ENCODE assay signal across 7 mouse cellular contexts in genomic region chr2:144269679-144270475, GRCm38 (mm10). TPM values are rescaled to one million over a fixed set of nuclear protein-coding genes. Genes with fewer than 3 reads are reported as not detected.
DNase-seq lines count a peak whose midpoint lies in the region; ATAC-seq and TF ChIP-seq lines count a peak whose summit lies in the region.

No protein-coding gene starts in this region.

- peak; percentile 8; the same call in 1 of the 2 replicates for ATAC-seq in limb, embryonic 15.5 days (ENCODE audit: insufficient number of reproducible peaks, low FRiP score, low TSS enrichment, low read depth)
- ATAC-seq in stomach, postnatal 0 days (ENCODE audit: low FRiP score, low TSS enrichment), result 0 out of 2 replicates have a peak, but pooled peaks have one; percentile 1

- H3K27me3 ChIP-seq in testis, adult 2 months (ENCODE audit: control insufficient read depth, insufficient read depth, low read length), result no peaks in the 10 kb centered on the region
- no peaks in the 10 kb centered on the region for H3K27me3 ChIP-seq in erythroblast, embryonic 14.5 days (ENCODE audit: control insufficient read depth)
- H3K27me3 ChIP-seq in limb, embryonic 15.5 days, result no peaks in the 10 kb centered on the region
- no peaks in the 10 kb centered on the region for H3K27me3 ChIP-seq in stomach, postnatal 0 days (ENCODE audit: control insufficient read depth, insufficient read depth, low read length)

- no peaks in the 10 kb centered on the region; the same call in 1 of the 2 replicates for H3K4me1 ChIP-seq in testis, adult 2 months (ENCODE audit: control insufficient read depth, insufficient read depth, low read length)
- H3K4me1 ChIP-seq in erythroblast, embryonic 14.5 days (ENCODE audit: control insufficient read depth), result peaks cover 77% of the 10 kb centered on the region
- H3K4me1 ChIP-seq in limb, embryonic 15.5 days, result peaks cover 38% of the 10 kb centered on the region
- peaks cover 4% of the 10 kb centered on the region; the same call in 1 of the 2 replicates for H3K4me1 ChIP-seq in stomach, postnatal 0 days (replicated peaks; ENCODE audit: control insufficient read depth, insufficient read depth)

- peak overlapping the region; percentile 95 for H3K9ac ChIP-seq in limb, embryonic 15.5 days
- H3K9ac ChIP-seq in stomach, postnatal 0 days (ENCODE audit: low read length), result peak overlapping the region; percentile 96

- DNase-seq in testis, postnatal 10 days (ENCODE audit: low spot score), result no peak
- no peak for DNase-seq in stomach, postnatal 0 days (ENCODE audit: low spot score)
- DNase-seq in cerebellum, postnatal 10 days, result no peak
- no peak for DNase-seq in right cerebral cortex, postnatal 10 days (ENCODE audit: low spot score in 2 of 2)

- peak overlapping the region; percentile 79 for H3K4me2 ChIP-seq in limb, embryonic 15.5 days
- peak overlapping the region; percentile 82 for H3K4me2 ChIP-seq in stomach, postnatal 0 days (replicated peaks; ENCODE audit: low read depth)

- WGBS in limb, embryonic 15.5 days, result under 1% methylated on average over 32 of the region's 33 CpGs
- WGBS in stomach, postnatal 0 days, result under 1% methylated on average over 33 of the region's 33 CpGs

- no peak for TF ChIP-seq CTCF in testis, adult 2 months (IDR thresholded peaks at IDR 0.05; ENCODE audit: control insufficient read depth, insufficient read depth, insufficient replicate concordance, low read depth, low read length)
- no peak for TF ChIP-seq CTCF in stomach, postnatal 0 days (IDR thresholded peaks at IDR 0.05; ENCODE audit: low read depth)

- no peaks in the 10 kb centered on the region for H3K36me3 ChIP-seq in testis, adult 2 months (ENCODE audit: control insufficient read depth, insufficient read depth, low read length)
- peaks cover 55% of the 10 kb centered on the region for H3K36me3 ChIP-seq in erythroblast, embryonic 14.5 days (ENCODE audit: control insufficient read depth)
- H3K36me3 ChIP-seq in limb, embryonic 15.5 days, result 0 out of 2 replicates have a peak, but pooled peaks cover 2% of the 10 kb centered on the region
- H3K36me3 ChIP-seq in stomach, postnatal 0 days (ENCODE audit: control insufficient read depth, insufficient read depth, low read length), result no peaks in the 10 kb centered on the region

- H3K9me3 ChIP-seq in erythroblast, embryonic 14.5 days (ENCODE audit: control insufficient read depth, low read length), result no peaks in the 10 kb centered on the region
- no peaks in the 10 kb centered on the region for H3K9me3 ChIP-seq in limb, embryonic 15.5 days
- no peaks in the 10 kb centered on the region for H3K9me3 ChIP-seq in stomach, postnatal 0 days (ENCODE audit: control insufficient read depth, low read length)

- H3K4me3 ChIP-seq in testis, adult 2 months (ENCODE audit: control insufficient read depth, low read depth, low read length), result peak overlapping the region; percentile 95
- peak overlapping the region; percentile 78 for H3K4me3 ChIP-seq in erythroblast, embryonic 14.5 days (replicated peaks)
- peak overlapping the region; percentile 86 for H3K4me3 ChIP-seq in limb, embryonic 15.5 days
- H3K4me3 ChIP-seq in stomach, postnatal 0 days (ENCODE audit: low read depth, low read length), result peak overlapping the region; percentile 84

- TF ChIP-seq POLR2A in testis, adult 2 months (IDR thresholded peaks at IDR 0.05; ENCODE audit: control insufficient read depth, low read depth, low read length), result no peak

- TF ChIP-seq EP300 in stomach, postnatal 0 days (optimal IDR thresholded peaks at IDR 0.05), result peak; percentile 1

- H3K27ac ChIP-seq in testis, adult 2 months (ENCODE audit: control insufficient read depth, insufficient read depth, low read depth, low read length), result peak overlapping the region; percentile 82
- H3K27ac ChIP-seq in limb, embryonic 15.5 days, result peak overlapping the region; percentile 98
- peak overlapping the region; percentile 97 for H3K27ac ChIP-seq in stomach, postnatal 0 days (replicated peaks)

RNA-seq across cellular contexts. Expression of gene Mgme1, which starts 0.6 kb away (rescaled TPM):
- polyA plus RNA-seq in testis, adult 2 months (2012; rRNA removed), result 2.5 and 2.8 TPM in 2 replicates
- polyA plus RNA-seq in erythroblast, embryonic 14.5 days (2012), result 0.10 and 0.16 TPM in 2 replicates
- 18.7 and 19.4 TPM in 2 replicates for polyA plus RNA-seq in limb, embryonic 15.5 days (2015; fragmentation: Nextera tagmentation; extraction: Ambion mirVana)
- 6.8 and 8.4 TPM in 2 replicates for polyA plus RNA-seq in stomach, postnatal 0 days (2015; fragmentation: Nextera tagmentation; extraction: Ambion mirVana)

RNA-seq across cellular contexts. Expression of gene Snx5, which starts 0.8 kb away (rescaled TPM):
- polyA plus RNA-seq in testis, adult 2 months (2012; rRNA removed), result 12.9 and 13.3 TPM in 2 replicates
- polyA plus RNA-seq in erythroblast, embryonic 14.5 days (2012), result 0.78 and 0.87 TPM in 2 replicates
- 107 and 120 TPM in 2 replicates for polyA plus RNA-seq in limb, embryonic 15.5 days (2015; fragmentation: Nextera tagmentation; extraction: Ambion mirVana)
- polyA plus RNA-seq in stomach, postnatal 0 days (2015; fragmentation: Nextera tagmentation; extraction: Ambion mirVana), result 63.5 and 64.0 TPM in 2 replicates
